Mouse (Mus musculus): ENCODE data around the gene Socs7.
"Not testable (repeated sequence)": the region's sequence is repeated elsewhere in the genome, so short reads cannot be mapped to it uniquely, and the experiment has no call there.

Socs7 gene

DNA sequence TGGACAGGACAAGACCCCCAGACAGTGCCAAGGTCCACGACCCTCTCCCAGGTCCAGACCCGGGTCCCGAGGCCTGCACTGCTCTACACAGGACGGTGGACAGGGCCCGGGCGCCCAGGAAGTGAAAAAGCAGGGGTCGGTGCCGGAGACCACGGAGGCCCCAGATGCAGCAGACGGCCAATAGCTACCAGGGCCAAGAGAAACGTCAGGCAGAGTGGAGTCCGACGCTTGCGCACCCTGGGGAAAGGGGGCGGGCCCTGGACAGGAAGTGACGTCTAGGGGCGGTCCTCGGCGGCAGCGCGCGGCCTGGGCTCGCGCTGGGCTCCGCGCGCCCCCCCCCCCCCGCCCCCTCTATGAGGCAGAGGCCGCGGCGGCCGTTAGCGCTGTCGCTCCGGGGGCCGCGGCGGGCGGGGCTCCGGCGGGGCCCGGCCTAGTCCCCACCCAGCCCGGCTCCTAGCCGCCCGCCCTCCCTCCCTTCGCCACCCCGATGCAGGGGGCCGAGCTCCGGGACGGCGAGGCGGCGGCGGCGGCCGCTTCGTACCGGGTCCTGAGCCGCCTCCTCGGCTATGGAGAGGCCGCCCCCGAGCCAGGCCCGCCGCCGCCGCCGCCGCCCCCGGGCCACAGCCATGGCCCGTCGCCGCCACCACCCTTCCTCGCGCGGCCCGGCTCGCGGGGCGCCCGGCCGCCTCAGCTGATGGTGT, at the start of gene Socs7:
Gene Socs7 (plus strand): TSS at position 604 of the 701 bp plus-strand sequence.
- peak; percentile 80 for DNase-seq (ENCODE audit: low read depth)

DNA sequence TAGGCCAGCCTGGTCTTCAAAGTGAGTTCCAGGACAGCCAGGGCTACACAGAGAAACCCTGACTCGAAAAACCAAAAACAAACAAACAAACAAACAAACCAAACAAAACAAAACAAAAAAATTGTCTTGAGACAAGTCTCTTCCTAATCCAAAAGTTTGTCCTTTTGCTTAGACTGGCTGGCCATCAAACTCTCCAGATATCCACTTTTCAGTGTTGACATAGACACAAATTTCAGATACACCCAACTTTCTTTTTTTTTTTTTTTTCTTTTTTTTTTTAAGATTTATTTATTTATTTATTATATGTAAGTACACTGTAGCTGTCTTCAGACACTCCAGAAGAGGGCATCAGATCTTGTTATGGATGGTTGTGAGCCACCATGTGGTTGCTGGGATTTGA, 49.5 kb upstream of the Socs7 start:
- DNase-seq (ENCODE audit: low read depth), result not testable (repeated sequence)

DNA sequence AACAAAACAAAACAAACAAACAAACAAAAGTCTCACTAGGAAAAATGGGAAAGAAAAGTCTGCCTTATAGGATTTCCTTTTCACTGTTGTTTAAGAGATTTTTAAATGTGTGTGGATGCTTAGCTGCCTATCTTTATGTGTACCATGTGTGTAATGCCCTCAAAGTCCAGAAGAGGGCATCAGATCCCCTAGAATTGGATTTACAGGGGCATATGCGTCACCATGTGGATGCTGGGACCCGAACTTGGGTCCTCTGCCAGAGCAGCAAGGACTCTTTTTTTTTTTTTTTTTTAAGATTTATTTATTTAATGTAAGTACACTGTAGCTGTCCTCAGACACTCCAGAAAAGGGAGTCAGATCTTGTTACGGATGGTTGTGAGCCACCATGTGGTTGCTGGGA, 48.2 kb upstream of the Socs7 start:
- no peak for DNase-seq (ENCODE audit: low read depth)

DNA sequence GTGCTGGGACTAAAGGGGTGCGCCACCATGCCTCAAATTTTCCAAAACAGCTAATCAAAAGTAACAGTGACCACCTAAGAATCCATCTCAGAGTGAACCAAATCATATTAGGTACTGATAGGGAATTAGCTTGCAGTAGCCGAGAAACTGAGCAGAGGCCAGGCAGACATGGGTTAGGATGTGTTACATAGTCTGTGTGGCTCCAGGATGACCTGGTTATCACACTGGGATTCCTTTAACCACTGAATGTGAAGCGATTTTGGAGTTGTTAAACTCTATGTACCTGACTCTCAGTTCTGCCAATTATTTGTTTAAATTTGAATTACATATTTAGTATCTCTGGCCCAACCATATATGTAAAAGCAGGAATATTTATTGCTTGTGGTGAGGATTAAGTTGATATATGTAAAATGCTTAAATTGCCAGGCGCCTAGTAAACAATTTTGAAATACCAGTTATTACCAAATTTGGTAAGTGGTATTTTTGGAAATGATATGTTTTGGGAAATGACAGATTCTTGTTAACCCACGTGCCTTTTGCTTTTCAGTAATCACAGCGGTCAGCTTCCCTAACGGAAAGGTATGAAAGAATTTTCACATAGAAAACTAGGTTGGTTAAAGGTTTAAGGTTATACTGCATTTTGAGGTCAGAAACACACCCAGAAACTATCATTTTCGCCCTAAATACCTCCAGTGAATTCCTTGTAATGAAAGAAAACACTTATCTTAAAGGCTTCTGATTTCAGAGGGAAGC, 47.4 kb upstream of the Socs7 start:
- no peak for DNase-seq (ENCODE audit: low read depth)

DNA sequence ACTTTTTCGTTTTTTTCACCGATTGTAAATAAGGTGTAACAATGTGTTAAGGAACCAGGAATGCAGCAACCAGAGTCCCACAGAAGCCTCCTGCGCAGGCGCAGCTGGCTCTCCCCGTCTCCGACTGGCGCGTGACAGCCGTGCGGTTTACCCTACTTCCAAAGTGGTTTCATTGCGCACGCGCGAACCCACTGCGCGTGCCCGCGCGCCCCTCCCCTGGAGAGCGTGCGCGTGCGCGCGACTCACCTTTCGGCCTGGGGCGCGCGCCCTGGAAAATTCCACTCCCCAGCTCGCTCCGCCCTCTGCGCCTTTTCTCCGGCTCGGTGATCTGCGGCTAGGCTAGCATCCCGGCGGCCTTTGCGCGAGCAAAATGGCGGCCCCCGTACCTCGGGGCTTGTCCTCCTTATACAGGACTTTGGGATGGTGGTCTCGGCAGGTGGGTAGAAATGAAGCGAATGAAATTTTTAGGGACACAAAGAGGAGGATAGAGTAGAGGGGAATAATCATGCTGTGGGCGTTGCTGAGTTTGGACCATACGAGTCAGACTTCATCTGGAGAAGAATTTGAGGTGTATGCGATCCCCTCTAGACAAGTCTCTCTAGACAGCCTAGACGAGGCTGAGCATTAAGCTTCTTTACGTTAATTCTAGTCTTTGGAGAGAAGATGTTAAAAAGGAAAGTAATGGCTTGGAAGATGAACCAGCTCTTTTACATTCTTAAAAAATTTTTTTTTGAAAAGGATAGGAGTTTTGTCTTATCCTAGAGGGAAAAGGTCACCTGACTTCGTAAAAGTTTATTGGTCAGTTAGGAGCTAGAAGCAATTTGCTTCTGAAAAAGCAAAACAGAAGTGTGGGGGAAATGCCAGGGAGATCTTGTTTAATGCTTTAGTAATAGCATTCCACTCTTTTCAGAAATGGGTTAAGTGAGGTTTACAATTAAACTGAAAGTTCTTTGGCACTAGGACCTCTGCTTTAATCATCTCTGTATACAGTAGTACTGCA, 46.5 kb upstream of the Socs7 start, which contains the start of gene Mrpl45:
Gene Mrpl45 (plus strand): TSS at position 213 of the 1,000 bp plus-strand sequence.
- DNase-seq (ENCODE audit: low read depth), result peak; percentile 97

DNA sequence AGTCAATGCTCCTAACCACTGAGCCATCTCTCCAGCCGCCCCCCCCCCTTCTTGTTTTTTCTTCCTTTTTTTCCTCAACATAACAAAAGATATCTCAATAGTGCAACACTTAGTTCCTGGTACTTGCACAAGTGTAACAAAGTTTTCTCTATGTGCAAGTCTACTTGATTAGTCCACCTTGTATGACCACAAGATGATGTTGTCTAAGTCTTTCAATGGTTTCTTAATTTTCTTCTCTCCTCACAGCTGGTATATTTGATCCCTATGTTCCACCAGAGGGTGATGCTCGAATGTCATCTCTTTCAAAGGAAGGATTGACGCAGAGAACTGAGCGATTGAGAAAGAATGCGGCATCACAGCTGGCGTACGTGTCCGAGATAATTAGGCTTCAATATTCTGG, 41.2 kb upstream of the Socs7 start:
- no peak for DNase-seq (ENCODE audit: low read depth)

DNA sequence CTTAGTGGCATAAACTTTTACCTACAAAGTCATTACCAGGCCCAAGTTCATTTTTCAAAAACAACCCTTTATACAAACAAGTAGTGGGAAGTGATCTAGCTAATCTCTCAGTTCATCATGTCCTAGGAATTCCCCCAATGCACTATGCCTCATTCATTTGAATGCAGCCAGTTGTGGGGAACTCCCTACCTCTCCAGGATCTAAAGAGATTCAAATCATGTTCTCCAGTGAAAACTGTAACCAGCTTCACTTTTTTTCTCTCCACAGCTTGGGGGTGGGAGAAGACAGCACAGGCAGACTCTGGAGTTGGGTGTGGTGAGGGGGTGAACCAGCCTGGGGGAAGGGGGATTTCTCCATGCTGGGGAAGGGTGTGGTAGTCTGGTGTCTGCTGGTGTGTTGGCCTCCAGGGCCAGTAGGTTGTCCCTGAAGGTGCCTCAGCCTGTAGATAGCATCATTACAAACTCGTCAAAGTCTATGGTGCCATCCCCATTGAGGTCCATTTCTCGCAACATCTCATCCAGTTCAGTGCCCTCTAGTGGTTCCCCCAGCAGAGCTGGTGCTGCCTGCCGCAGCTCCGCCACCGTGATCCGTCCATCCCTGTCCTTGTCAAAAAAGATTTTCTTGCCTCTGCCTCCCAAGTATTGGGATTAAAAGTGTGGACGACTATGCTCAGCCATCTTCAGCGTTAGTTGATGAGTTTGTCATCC, 40.3 kb upstream of the Socs7 start:
- not testable (repeated sequence) for DNase-seq (ENCODE audit: low read depth)

DNA sequence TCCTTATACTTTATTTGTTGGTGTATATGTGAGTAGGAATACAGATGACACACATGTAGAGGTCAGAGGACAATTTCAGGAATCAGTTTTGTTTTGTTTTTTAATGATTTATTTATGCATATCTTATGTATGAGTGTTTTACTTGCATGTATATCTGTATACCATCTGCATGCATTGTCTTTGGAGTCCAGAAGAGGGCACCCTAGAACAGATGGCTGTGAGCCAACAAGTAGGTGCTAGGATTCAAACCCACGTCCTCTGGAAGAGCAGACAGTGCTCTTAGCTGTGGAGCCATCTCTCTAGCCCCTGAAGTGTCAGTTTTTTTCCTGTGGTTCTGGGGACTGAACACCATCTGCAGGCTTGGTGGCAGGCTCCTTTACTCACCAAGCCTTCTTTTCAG, 37.1 kb upstream of the Socs7 start:
- DNase-seq (ENCODE audit: low read depth), result no peak

DNA sequence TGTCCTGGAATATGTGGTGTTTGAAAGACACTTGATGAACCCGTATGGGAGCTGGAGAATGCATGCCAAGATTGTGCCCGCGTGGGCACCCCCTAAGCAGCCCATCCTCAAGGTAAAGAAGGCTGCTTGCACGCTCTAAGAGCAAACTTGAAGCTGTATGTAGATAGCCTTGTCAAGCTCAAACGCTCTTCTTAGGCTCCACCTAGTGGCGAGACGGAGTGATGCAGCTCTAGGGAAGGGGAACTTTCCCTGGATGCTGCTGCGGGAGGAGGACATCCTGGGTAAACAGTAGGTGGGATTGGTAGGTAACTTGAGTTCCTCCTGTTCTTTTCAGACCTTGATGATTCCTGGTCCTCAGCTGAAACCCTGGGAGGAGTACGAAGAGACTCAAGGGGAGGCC, 34.2 kb upstream of the Socs7 start:
- DNase-seq (ENCODE audit: low read depth), result no peak

DNA sequence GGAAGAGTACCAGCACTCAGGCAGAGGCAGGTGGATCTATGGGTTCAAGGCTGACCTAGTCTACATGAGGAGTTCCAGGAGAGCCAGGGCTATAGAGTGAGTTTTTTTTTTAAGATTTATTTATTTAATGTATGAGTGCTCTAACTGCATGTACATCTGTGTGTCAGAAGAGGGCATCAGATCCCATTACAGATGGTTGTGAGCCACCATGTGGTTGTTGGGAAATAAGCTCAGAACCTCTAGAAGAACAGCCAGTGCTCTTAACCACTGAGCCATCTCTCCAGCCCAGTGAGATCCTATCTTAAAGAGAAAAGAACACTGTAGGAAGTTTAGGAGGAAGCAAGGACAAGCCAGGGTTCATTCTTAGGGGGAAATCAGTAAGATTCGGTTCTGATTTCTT, 32.0 kb upstream of the Socs7 start:
- DNase-seq (ENCODE audit: low read depth), result no peak

DNA sequence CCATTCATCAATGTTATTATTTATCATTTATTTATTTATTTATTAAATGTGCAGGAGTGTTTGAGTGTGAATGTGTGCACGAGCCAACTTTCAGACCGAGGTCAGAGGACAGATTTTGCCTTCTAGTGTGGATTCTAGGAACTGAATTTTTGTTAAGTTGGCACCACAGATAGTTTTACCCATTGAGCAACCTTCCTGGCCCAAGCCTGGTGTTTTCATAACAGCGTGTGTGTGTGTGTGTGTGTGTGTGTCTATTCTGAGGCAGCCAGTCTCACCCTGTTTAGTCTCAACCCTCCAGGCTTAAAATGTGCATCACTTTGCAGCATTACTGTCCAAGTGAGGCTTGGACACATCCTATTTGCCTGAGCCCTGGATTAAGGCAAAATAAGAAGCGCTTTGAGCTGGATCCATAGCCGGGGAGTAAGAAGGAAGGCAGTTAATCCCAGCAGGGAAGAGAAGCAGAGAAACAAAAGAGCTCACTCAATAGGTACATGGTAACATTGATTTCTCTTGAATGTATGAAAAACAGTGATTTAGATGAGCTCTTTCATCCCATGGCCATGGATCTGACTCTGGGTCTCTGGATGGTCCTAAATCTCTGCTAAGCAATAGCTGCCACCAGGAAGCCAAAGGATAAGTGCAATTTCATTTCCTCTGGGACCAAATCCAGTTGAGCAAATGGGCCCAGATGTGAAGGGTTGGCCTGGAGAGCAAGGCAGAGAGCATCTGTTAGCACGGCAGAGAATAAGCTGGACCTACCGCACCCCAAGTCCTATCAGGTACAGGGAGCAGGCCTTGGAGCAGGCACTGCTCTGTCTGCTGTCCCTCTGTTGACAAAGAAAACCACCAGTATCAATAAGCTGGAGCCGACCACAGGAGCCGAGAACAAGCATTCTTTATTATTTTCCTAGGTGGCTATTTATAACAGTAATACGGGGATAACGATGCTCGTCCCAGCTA, 30.8 kb upstream of the Socs7 start:
- DNase-seq (ENCODE audit: low read depth), result no peak

DNA sequence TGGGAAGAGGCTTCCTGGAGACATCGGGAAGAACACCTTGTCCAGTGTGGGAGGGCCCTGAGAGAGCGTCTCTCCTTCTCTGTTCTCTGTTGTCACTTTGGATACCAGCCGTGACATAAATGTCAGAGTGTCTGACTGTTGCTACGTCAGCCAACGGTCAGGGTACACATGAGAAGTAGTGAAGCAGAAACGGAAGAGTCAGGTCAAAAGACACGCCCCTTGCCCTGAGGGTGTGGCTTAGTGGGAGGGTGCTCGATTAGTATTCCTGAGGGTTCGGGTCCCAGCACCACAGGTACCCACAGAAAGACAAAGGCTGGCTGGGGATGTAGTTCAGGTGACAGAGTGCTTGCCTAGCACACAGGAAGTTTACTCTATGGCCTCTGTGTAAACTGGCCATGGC, 29.3 kb upstream of the Socs7 start:
- DNase-seq (ENCODE audit: low read depth), result no peak

DNA sequence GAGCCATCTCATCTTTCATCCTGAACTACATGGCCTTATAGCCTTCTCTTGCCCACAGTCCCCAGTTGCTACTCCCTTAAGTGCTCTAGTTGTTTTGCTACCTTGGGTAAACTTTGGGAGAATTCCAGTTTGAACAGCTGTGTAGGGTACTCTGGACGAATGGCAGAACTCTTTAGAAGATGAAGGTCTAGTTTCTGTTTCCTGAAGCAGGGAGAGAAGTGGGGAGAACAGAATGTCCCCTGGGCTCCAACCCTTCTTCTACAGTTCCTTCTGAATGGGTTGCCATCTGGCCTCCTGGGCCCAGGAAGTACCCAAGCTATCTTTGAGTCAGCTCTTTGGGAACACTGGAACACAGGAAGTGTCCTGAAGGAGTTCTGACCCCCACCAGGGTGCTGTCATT, 28.5 kb upstream of the Socs7 start:
- no peak for DNase-seq (ENCODE audit: low read depth)

DNA sequence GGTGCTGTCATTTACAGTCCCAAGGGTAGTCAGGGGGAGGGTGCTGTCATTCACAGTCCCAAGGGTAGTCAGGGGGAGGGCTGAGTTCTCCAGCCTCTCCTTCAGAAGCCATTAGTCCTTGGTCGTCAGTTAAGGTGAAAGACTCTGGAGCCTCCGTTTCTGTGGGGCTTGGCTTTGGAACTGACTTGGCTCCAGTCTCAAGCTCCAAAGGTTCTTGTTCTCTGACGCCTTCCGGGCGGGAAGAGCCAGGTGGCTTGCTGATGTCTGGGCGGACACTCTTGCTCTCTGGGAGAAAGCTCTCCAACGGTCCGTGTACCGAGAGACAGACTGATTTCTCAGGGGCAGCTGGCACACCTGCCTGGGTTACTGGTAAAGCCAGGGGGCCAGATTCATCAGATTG, 28.0 kb upstream of the Socs7 start:
- no peak for DNase-seq (ENCODE audit: low read depth)

DNA sequence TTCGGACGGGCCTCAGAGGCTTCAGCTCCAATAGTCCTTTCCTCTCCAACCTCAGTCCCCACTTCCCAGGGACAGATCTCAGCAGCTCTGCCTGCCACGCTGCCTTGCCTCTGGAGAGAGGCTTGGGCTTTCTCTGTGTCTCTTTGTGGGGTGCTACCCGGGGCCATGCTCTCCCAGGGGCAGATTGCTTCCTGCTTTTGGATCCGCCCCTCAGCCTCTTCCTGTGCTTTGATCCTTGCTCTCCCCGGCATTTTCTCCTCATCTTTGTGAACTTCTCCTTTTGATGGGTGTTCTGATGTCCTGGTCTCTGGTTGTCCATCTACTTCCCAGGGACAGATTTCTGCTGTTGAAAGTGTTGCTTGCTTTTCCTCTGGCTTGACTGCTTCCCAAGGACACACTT, 26.1 kb upstream of the Socs7 start:
- DNase-seq (ENCODE audit: low read depth), result no peak

DNA sequence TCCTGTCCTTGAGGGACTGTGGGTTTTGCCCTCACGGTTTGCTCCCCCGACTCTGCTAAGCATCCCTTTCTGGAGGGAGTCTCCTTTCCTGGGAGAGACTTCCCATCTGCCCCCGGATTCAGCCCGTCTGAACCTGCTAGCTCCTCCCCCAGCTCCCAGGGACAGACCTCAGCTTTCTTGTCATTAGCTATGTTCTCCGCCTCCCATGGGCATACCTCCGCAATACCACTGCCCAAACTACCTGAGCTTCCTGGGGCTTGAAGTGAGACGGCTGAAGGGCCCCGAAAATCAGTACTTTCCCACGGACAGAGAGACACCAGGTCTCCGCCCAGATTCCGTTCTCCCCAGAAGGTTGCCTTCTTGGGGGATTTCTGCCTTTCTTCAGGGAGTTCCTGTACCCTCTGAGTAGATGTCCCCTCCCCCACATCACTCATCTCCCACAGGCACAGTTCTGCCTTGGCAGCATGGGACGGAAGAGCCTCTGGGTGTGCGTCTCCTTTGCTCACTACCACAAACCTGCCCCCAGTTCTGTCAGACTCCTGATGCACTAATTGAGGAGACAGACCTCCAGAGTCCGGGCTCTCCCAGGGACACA, 25.5 kb upstream of the Socs7 start:
- no peak for DNase-seq (ENCODE audit: low read depth)

DNA sequence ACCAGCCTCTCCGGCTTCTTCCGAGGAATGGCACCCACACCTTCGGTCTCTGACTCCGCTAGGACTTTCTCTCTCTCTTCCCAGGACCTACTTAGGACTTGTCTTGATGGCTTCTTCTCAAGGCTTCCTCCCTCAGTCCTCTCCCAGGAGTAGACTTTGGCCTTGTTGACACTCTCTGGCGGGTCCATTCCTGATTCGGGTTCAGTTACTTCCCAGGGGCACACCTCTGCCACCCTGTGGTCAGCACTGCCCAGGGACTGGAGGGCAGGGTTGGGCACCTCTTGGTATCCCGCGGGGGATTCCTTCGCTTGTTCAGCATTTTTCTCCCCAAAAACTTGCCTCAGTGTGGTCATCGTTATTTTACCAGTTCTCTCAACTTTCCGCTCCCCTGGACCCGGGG, 25.0 kb upstream of the Socs7 start:
- no peak for DNase-seq (ENCODE audit: low read depth)

DNA sequence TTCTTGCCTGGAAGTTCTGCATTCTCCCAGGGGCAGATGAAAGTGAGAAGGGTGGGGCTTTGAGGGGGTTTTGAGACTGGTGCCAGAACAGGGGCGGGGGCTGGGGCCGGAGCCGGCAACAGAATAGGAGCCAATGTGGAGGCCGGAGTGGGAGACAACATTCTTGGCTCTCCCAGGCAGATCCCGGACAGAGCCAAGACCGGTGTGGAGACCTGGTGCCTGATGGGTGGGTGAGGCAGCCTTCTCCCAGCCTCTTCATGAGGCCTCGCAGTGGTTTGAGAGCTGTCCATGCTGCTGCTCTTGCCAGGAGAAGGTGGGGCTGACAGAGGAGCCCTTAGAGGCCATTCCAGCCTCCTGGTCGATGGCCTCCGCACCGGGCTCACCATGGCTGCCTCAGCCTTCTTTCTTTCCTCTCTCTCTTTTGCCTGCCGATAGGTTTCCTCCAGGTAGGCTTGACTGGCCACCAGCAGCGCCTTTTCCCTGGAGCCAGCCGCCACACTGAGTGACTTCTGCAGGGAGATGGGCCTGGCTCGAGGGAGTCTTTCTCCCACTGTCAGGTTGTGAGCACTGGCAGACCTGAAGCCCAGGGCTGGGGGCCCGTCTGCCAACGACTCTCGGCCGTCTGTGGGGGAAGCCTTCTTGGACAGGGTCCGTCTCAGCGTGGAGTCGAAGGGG, 23.9 kb upstream of the Socs7 start:
- DNase-seq (ENCODE audit: low read depth), result no peak

DNA sequence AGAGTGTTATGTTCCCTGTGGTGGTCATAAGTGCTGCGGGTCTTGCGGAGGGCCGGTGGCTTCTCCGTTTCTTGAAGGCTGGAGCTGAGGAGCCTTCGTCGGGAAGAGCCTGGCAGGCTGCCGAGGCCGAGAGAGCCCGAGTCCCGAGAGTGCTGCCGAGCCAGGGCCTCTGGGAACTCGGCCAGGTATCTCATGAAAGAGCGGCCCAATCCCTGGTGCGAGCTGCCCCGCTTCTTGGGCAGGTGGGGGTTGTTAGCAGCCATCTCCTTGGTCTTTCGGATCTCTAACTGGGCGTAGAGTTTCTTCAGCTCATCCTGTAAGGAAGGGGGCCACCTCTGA, 23.4 kb upstream of the Socs7 start:
- DNase-seq (ENCODE audit: low read depth), result no peak

DNA sequence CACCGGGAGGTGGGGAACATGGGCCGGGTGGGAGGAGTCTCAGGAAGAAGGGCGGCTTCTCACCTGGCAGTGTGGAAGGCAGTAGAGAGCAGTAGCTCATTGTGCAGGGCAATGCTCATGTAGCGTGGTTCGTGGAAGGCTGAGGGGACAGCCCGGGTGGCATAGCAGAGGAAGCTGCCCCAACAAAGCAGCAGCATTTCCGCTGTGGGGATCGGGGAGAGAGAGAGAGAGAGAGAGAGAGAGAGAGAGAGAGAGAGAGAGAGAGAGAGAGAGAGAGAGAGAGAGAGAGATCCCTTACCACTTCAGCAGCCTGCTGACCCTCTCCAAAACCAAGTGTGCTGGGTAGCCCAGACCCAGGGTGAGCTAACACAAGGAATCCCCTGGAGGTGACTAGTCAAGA, 19.2 kb upstream of the Socs7 start:
- DNase-seq (ENCODE audit: low read depth), result no peak

Measured in c-Kit-positive CD71-negative TER-119-negative erythroid progenitor cells, embryonic 14.5 days (primary cell).